Mouse (Mus musculus) layer of hippocampus, postnatal 25 days (tissue): ENCODE data around the gene Cbr2. TPM values are rescaled to one million over a fixed set of nuclear protein-coding genes. Genes with fewer than 3 reads are reported as not detected.
"Not testable (repeated sequence)": the region's sequence is repeated elsewhere in the genome, so short reads cannot be mapped to it uniquely, and the experiment has no call there.

Source experiments
- DNase-seq, 2 experiments: peaks; one replicate each; pipeline ENCODE4 v3.0.0; 2022; ENCODE audit warnings: mixed read lengths in 2 of 2, low spot score in 1 of 2; ENCODE audit errors: extremely low spot score in 1 of 2
- total RNA-seq, 2 experiments: library from RNA; stranded (reverse); gene quantifications; 2 replicates each; pipeline ENCODE4 v1.2.3; 2021

Gene Cbr2
- total RNA-seq, 2 experiments from 2014 or later, result 1.5 to 1.6 TPM

- DNase-seq, result no peak
Observed at GRCm38 (mm10) chr11:120733521-120733920, 1.6 kb upstream of the Cbr2 start.

- DNase-seq, result no peak
Observed at GRCm38 (mm10) chr11:120731395-120731794, 519 bp downstream of the Cbr2 start.

GRCm38 (mm10) chr11:120730331-120730870 is 1.5 kb downstream of the Cbr2 start:
- no peak for DNase-seq

GRCm38 (mm10) chr11:120729432-120730050 is 2.4 kb downstream of the Cbr2 start:
- DNase-seq, result not testable (repeated sequence)

GRCm38 (mm10) chr11:120728530-120729240 is 3.2 kb downstream of the Cbr2 start:
- no peak for DNase-seq

- no peak for DNase-seq
Observed at GRCm38 (mm10) chr11:120727564-120727963, 4.3 kb downstream of the Cbr2 start.

DNA sequence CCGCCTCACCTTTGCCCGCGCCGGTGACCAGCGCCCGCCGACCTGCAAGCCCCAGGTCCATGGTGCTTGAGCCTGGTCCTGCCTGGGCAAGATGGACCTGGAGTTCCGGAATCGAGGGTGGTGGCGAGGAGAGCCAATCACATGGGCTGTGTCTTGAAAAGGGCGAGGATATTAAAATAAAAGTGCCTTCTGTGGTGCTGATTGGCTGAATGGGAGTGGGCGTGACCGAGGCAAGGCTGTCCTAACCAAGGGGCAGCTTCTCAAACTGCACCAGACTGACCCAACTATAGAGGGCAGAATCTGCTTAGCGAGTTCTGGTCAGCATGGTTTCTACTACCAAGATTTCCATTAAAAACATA is 4.8 kb downstream of the Cbr2 start, which contains the start of gene Dcxr:
TSS of gene Dcxr (minus strand) at position 113 of the 359 bp plus-strand sequence.
- peak in 1 of 2 experiments; percentile 50 for DNase-seq

DNA sequence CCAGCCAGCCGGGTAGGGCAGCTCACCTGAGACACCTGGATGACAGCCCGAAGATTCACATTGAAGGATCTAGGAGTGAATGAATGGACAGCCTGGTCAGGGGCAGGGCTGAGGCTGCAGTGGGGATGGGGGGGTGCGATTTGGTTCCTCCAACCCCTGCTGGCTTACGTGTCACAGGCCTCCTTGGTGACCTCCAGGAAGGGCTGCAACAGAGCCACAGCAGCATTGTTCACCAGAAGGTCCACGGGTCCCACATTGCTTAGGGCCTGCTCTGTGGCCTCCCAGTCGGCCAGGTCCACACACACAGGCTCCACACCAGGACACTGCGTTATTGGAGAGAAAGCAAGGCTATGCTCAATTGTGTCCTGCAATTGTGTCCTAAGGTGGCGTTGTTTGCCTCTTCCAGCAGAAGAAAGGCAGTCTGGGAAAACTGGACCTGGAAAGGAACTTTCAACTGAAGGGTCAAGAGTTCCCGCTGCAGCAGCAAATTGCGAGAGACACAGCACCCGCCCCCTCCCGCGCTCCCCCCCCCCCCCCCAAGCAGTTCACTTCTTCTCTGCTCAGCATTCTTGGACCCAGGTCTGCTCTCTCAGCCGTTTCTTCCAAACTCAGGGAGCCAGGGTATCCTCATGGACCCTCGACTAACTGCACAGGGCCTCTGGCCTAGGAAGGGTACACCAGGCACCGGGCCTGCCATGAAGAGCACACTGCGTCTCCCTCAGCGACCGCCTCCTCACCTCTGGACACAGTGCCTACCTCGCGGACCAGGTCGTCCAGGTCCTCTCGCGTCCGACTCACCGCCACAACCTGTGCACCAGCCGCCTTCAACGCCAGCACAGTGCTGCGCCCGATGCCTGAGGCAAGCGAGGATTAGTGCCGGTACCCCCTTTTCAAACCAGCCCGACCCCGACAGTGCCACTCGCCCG is 5.4 kb downstream of the Cbr2 start:
- DNase-seq, result no peak

DNA sequence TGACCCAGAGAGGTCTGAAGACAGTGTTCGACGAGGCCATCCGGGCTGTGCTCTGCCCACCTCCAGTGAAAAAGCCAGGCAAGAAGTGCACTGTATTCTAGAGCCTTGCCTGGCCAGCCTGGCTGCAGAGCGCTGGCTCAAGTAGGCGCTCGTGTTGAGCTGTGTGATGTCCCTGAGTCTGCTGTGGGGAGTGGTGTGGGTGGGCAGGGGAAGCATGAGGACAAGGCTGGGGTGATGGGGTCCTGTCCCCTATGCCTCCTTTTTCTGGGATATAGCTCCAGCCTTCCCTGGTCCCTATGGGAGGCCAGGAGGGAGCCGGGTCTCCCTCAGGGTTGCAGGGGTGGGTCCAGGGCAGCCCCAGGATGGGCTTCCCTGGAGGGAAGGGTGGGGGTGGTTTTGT is 8.4 kb downstream of the Cbr2 start:
- DNase-seq, result no peak

- no peak for DNase-seq
Observed at GRCm38 (mm10) chr11:120722761-120723382, 9.0 kb downstream of the Cbr2 start.

- no peak for DNase-seq
Observed at GRCm38 (mm10) chr11:120722067-120722630, 9.8 kb downstream of the Cbr2 start.

- DNase-seq, result peak; percentile 49 to 69
Observed at GRCm38 (mm10) chr11:120721124-120722066, 10.5 kb downstream of the Cbr2 start, which contains the start of gene Rac3. Gene Rac3, plus strand, starts transcription at chr11:120721470.

DNA sequence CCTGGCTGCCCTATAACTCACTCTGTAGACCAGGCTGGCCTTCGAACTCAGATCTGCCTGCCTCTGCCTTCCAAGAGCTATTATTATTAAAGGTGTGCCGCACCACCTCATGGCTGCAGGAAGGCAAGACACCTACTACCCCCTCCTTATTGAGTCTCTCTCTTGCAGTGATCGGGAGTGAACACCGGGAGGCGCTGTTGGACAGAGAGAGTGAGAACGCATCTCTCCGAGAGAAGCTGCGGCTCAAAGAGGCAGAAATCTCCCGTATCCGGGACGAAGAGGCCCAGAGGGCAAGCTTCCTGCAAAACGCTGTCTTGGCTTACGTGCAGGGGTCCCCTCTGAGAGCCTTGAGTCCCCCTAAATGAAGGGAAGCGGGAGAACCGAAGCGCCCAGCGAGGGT is 11.5 kb downstream of the Cbr2 start:
- peak; percentile 84 to 98 for DNase-seq

DNA sequence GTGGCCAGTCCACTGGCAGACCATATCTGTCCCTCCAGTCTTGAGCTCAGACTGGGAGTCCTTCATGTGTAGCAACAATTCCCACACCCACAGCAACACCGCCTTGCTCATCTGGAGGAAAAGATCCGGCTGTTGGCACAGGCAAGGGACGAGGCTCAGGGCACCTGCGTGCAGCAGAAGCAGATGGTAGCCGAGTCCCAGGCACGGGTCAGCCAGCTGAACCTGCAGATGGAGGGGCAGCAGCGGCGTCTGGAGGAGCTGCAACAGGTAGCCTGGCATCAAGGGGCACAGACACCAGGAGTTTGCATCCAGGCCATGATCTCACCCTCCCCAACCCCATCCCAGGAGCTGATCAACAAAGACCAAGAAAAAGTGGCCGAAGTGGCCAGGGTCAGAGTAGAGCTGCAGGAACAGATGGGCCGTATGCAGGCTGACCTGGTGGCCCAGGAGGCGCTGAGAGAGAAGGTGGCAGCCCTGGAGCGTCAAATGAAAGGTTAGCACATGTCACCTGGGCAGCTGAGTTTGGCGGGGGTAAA is 12.0 kb downstream of the Cbr2 start:
- no peak for DNase-seq

DNA sequence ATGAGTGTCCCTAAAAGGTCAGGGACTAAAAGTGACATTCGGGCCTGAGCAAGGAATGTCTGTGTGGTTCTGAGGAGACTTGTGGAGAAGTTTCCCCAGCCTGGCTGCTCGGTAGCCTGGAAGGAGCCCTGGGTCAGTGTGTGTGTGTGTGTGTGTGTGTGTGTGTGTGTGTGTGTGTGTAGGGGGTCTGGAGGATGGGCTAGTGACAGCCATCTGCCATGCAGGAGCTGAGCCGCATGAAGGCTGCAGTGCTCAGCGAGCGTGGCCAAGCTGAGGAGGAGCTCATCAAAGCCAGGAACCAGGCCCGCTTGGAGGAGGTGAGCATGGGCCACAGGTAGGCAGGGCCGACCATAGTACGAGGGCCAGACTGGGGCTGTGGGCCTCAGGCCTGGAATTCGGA is 12.7 kb downstream of the Cbr2 start:
- no peak for DNase-seq

DNA sequence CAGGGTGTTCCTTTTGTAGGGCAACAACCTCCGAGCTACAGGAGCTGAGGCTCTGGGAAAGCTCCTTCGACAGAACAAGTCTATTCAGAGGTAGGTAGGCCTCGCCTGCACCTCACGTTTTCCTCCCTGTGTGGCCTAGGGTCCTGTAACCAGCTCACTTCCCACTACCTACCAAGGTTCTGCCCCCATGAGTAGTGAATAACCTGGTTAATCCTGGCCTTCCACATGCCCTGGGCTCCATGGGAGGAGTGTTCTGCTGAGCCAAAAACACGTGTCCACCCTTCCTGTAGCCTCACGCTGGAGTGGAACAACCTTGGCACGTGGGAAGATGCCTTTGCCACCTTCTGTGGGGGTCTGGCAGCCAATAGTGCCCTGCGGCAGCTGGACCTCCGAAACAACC is 16.8 kb downstream of the Cbr2 start:
- no peak for DNase-seq

DNA sequence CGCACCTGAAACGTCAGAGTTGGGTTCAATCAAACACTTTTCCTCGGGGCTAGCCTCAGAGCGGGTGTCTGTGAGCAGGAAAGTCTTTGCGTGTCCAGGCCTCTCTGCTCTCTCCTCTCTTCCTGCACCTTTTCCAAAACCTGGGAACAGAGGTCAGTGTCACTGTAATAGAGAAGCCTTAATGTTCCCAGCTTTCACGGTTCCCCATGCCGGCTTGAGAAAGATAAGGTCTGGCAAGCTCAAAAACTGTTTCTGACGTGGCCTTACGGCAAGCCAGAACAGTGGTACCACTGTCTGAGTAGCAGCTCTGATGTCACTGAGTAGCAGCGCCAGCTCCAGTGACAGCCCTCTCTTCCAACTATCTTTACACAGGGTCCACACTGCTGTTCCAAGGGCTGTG is 17.4 kb downstream of the Cbr2 start:
- no peak for DNase-seq
